ENCODE assay signal across 8 mouse cellular contexts in genomic region chr5:32610801-32611340, GRCm38 (mm10). TPM values are rescaled to one million over a fixed set of nuclear protein-coding genes. Genes with fewer than 3 reads are reported as not detected.
DNase-seq lines count a peak whose midpoint lies in the region; ATAC-seq lines count a peak whose summit lies in the region.

Gene Yes1, plus strand, starts transcription at chr5:32611171.

- H3K9ac ChIP-seq in embryonic facial prominence, embryonic 12.5 days: peak within 1 kb of the TSS; percentile 84

- ATAC-seq in embryonic facial prominence, embryonic 12.5 days (ENCODE audit: insufficient number of reproducible peaks, insufficient read depth, low FRiP score, low TSS enrichment): peak; percentile 85
- ATAC-seq in monocyte, adult 5-6 weeks (replicated peaks; ENCODE audit: insufficient number of reproducible peaks, low FRiP score, low TSS enrichment, poor library complexity, severe bottlenecking): 0 out of 2 replicates have a peak, but pooled peaks have one; percentile 57

- H3K9me3 ChIP-seq in embryonic facial prominence, embryonic 12.5 days: no peaks in the 10 kb centered on the region

- peak within 1 kb of the TSS; percentile 75 for H3K4me3 ChIP-seq in embryonic facial prominence, embryonic 12.5 days

- H3K27ac ChIP-seq in embryonic facial prominence, embryonic 12.5 days: peak within 1 kb of the TSS; percentile 90

- peak within 1 kb of the TSS; percentile 68 for H3K4me2 ChIP-seq in embryonic facial prominence, embryonic 12.5 days (replicated peaks)

- peaks cover 4% of the 10 kb centered on the region; the same call in 1 of the 2 replicates for H3K4me1 ChIP-seq in embryonic facial prominence, embryonic 12.5 days

- DNase-seq in 3T3-L1 (ENCODE audit: low read depth, low spot score) (peak; percentile 71), liver (peak; percentile 86)
- peak; percentile 92 to 95 for DNase-seq in adrenal gland, postnatal 36 days
- DNase-seq in heart, adult 8-10 months (ENCODE audit: low spot score): peak; percentile 78
- peak; percentile 82 to 85 for DNase-seq in kidney, adult 8-10 months
- DNase-seq in spleen, postnatal 36 days (ENCODE audit: low spot score in 2 of 2): peak; percentile 51 to 64

- no peaks in the 10 kb centered on the region for H3K27me3 ChIP-seq in embryonic facial prominence, embryonic 12.5 days

- H3K36me3 ChIP-seq in embryonic facial prominence, embryonic 12.5 days: no peaks in the 10 kb centered on the region

- under 1% methylated on average over 62 of the region's 69 CpGs for WGBS in embryonic facial prominence, embryonic 12.5 days

RNA-seq across cellular contexts. Expression of gene Yes1, which starts in this region (rescaled TPM):
- total RNA-seq in adrenal gland, postnatal 36 days (2021): 10 to 100 TPM; 42.1 to 52.6 TPM
- polyA plus RNA-seq in embryonic facial prominence, embryonic 12.5 days (2016; fragmentation: Nextera tagmentation; extraction: Ambion mirVana): 38.7 and 39.2 TPM in 2 replicates
- 10 to 100 TPM; 14.7 to 19.0 (median 17.0) TPM for total RNA-seq in heart, adult 8-10 months (2022)
- total RNA-seq in monocyte, adult 5-6 weeks (2017): 1.1 to 2.3 TPM (median 2.2 TPM) in 3 replicates

Comparison
In these comparisons a context has a peak if more than half of its experiments do, and no peak if none do; other contexts are left out.
1. Peak in every context shown above with its lines: DNase-seq, ATAC-seq, H3K4me3 ChIP-seq and H3K27ac ChIP-seq.